In genomic region chr10:80756967-80757366, GRCm38 (mm10) we compare ENCODE assay signal across 8 mouse cellular contexts. TPM values are rescaled to one million over a fixed set of nuclear protein-coding genes. Genes with fewer than 3 reads are reported as not detected.
DNase-seq lines count a peak whose midpoint lies in the region; ATAC-seq lines count a peak whose summit lies in the region.

No protein-coding gene starts in this region.

- ATAC-seq in heart, embryonic 14.5 days (ENCODE audit: insufficient number of reproducible peaks, insufficient read depth, low FRiP score, low read depth) = no peak
- ATAC-seq in embryonic facial prominence, embryonic 15.5 days (ENCODE audit: insufficient number of reproducible peaks, low FRiP score, low TSS enrichment, low read depth) = no peak
- ATAC-seq in limb, embryonic 11.5 days (ENCODE audit: insufficient number of reproducible peaks, low FRiP score, low TSS enrichment, low read depth) = no peak
- ATAC-seq in stomach, embryonic 14.5 days (ENCODE audit: insufficient number of reproducible peaks, insufficient read depth, low FRiP score, low read depth) = no peak

- no peaks in the 10 kb centered on the region for H3K27me3 ChIP-seq in heart, embryonic 14.5 days (ENCODE audit: control insufficient read depth, insufficient read depth, low read length)
- H3K27me3 ChIP-seq in embryonic facial prominence, embryonic 15.5 days = no peaks in the 10 kb centered on the region
- no peaks in the 10 kb centered on the region for H3K27me3 ChIP-seq in limb, embryonic 11.5 days (ENCODE audit: control insufficient read depth, insufficient read depth, low read length)
- H3K27me3 ChIP-seq in stomach, embryonic 14.5 days (ENCODE audit: control insufficient read depth, insufficient read depth, low read length) = no peaks in the 10 kb centered on the region

- H3K4me2 ChIP-seq in heart, embryonic 14.5 days (ENCODE audit: low read length) = peak overlapping the region; percentile 90
- peak overlapping the region; percentile 80 for H3K4me2 ChIP-seq in embryonic facial prominence, embryonic 15.5 days (replicated peaks)
- peak overlapping the region; percentile 96 for H3K4me2 ChIP-seq in limb, embryonic 11.5 days (ENCODE audit: low read depth, severe bottlenecking)
- peak overlapping the region; percentile 95 for H3K4me2 ChIP-seq in stomach, embryonic 14.5 days (replicated peaks; ENCODE audit: low read depth, low read length)

- H3K9ac ChIP-seq in heart, embryonic 14.5 days (ENCODE audit: low read length) = peak overlapping the region; percentile 98
- H3K9ac ChIP-seq in ES-E14 (ENCODE audit: insufficient read depth, low read depth, low read length, poor library complexity, severe bottlenecking) = peak overlapping the region; percentile 18; the same call in 1 of the 2 replicates
- H3K9ac ChIP-seq in embryonic facial prominence, embryonic 15.5 days = 0 out of 2 replicates have a peak overlapping the region, but pooled peaks have one; percentile 6
- peak overlapping the region; percentile 17; the same call in 1 of the 2 replicates for H3K9ac ChIP-seq in limb, embryonic 11.5 days (ENCODE audit: low read length)
- H3K9ac ChIP-seq in stomach, embryonic 14.5 days (replicated peaks; ENCODE audit: low read depth, low read length) = no peak overlapping the region

- 45% methylated on average over 4 of the region's 4 CpGs for WGBS in heart, embryonic 14.5 days
- 67% methylated on average over 4 of the region's 4 CpGs for WGBS in embryonic facial prominence, embryonic 15.5 days
- 81% methylated on average over 4 of the region's 4 CpGs for WGBS in limb, embryonic 11.5 days
- 67% methylated on average over 4 of the region's 4 CpGs for WGBS in stomach, embryonic 14.5 days

- H3K4me3 ChIP-seq in heart, embryonic 14.5 days (ENCODE audit: control insufficient read depth in 1 of 2, insufficient read depth in 1 of 2, low read depth in 1 of 2, low read length in 2 of 2) = peak overlapping the region; percentile 93 to 99; a peak in 3 of 4 replicates
- no peak overlapping the region for H3K4me3 ChIP-seq in ES-E14 (ENCODE audit: insufficient read depth in 1 of 2, low read depth in 1 of 2, low read length in 2 of 2, poor library complexity in 1 of 2, severe bottlenecking in 1 of 2)
- H3K4me3 ChIP-seq in embryonic facial prominence, embryonic 15.5 days (replicated peaks) = peak overlapping the region; percentile 85
- no peak overlapping the region for H3K4me3 ChIP-seq in limb, embryonic 11.5 days (ENCODE audit: low read depth, low read length)
- H3K4me3 ChIP-seq in stomach, embryonic 14.5 days (ENCODE audit: low read depth, low read length) = no peak overlapping the region

- no peaks in the 10 kb centered on the region for H3K9me3 ChIP-seq in heart, embryonic 14.5 days (ENCODE audit: control insufficient read depth, low read length)
- H3K9me3 ChIP-seq in ES-E14 (ENCODE audit: control insufficient read depth, insufficient read depth, low read depth, low read length) = no peaks in the 10 kb centered on the region
- no peaks in the 10 kb centered on the region for H3K9me3 ChIP-seq in embryonic facial prominence, embryonic 15.5 days (replicated peaks)
- no peaks in the 10 kb centered on the region for H3K9me3 ChIP-seq in limb, embryonic 11.5 days (ENCODE audit: control insufficient read depth, low read length)
- H3K9me3 ChIP-seq in stomach, embryonic 14.5 days (ENCODE audit: control insufficient read depth, low read depth, low read length) = no peaks in the 10 kb centered on the region

- H3K27ac ChIP-seq in heart, embryonic 14.5 days (replicated peaks in 1 of 2; ENCODE audit: control insufficient read depth in 1 of 2, insufficient read depth in 1 of 2, low read depth in 2 of 2, low read length in 2 of 2) = peak overlapping the region; percentile 26 to 87; a peak in 3 of 4 replicates
- no peak overlapping the region for H3K27ac ChIP-seq in ES-E14 (ENCODE audit: insufficient read depth, low read depth, low read length, poor library complexity, severe bottlenecking)
- H3K27ac ChIP-seq in embryonic facial prominence, embryonic 15.5 days (replicated peaks) = 0 out of 2 replicates have a peak overlapping the region, but pooled peaks have one; percentile 4
- H3K27ac ChIP-seq in limb, embryonic 11.5 days (replicated peaks; ENCODE audit: low read depth, low read length) = no peak overlapping the region
- no peak overlapping the region for H3K27ac ChIP-seq in stomach, embryonic 14.5 days (ENCODE audit: low read length)

- DNase-seq in heart, postnatal 4 days = no peak
- no peak for DNase-seq in ES-E14 (ENCODE audit: low read depth, low spot score)
- DNase-seq in limb, embryonic 11.5 days (ENCODE audit: low spot score) = no peak
- DNase-seq in embryo, embryonic 11 days = no peak
- DNase-seq in adrenal gland, postnatal 4 days (ENCODE audit: low spot score in 2 of 2) = no peak

- in situ Hi-C loops in ES-E14 (cut with MboI; ENCODE audit: low sequenced_read_pairs in 2 of 2, unreplicated experiment in 2 of 2) = no loop called here

- peaks cover 49 to 72% of the 10 kb centered on the region in 2 experiments for H3K4me1 ChIP-seq in heart, embryonic 14.5 days (ENCODE audit: control insufficient read depth in 2 of 2, insufficient read depth in 2 of 2, low read length in 2 of 2)
- H3K4me1 ChIP-seq in ES-E14 (ENCODE audit: control insufficient read depth in 2 of 2, insufficient read depth in 2 of 2, low read length in 2 of 2, poor library complexity in 1 of 2) = peaks cover 0 to 21% of the 10 kb centered on the region in 2 experiments; a peak in 3 of 4 replicates
- H3K4me1 ChIP-seq in embryonic facial prominence, embryonic 15.5 days = peaks cover 54% of the 10 kb centered on the region
- H3K4me1 ChIP-seq in limb, embryonic 11.5 days (ENCODE audit: control insufficient read depth, insufficient read depth, low read length) = peaks cover 28% of the 10 kb centered on the region
- H3K4me1 ChIP-seq in stomach, embryonic 14.5 days (ENCODE audit: control insufficient read depth, insufficient read depth, low read length) = peaks cover 25% of the 10 kb centered on the region

- no peaks in the 10 kb centered on the region for H3K36me3 ChIP-seq in heart, embryonic 14.5 days (ENCODE audit: control insufficient read depth, insufficient read depth, low read length)
- no peaks in the 10 kb centered on the region for H3K36me3 ChIP-seq in ES-E14 (ENCODE audit: control insufficient read depth, insufficient read depth, low read length, poor library complexity, severe bottlenecking)
- H3K36me3 ChIP-seq in embryonic facial prominence, embryonic 15.5 days = no peaks in the 10 kb centered on the region
- H3K36me3 ChIP-seq in limb, embryonic 11.5 days (ENCODE audit: control insufficient read depth, insufficient read depth, low read length) = no peaks in the 10 kb centered on the region
- H3K36me3 ChIP-seq in stomach, embryonic 14.5 days (ENCODE audit: control insufficient read depth, insufficient read depth, low read length) = no peaks in the 10 kb centered on the region

RNA-seq across cellular contexts. Expression of gene Dot1l, which starts 2.0 kb away (rescaled TPM):
- polyA plus RNA-seq in heart, embryonic 14.5 days (2014; fragmentation: Nextera tagmentation; extraction: Ambion mirVana) = 26.5 and 28.2 TPM in 2 replicates
- total RNA-seq in heart, postnatal 4 days (2021) = 10 to 100 TPM; 75.6 to 76.8 TPM
- 31.9 and 41.2 TPM in 2 replicates for total RNA-seq in ES-E14 (2012; rRNA removed)
- polyA plus RNA-seq in embryonic facial prominence, embryonic 15.5 days (2015; fragmentation: Nextera tagmentation; extraction: Ambion mirVana) = 17.1 and 21.7 TPM in 2 replicates
- 23.0 and 27.8 TPM in 2 replicates for polyA plus RNA-seq in limb, embryonic 11.5 days (2014; fragmentation: Nextera tagmentation; extraction: Ambion mirVana)
- polyA plus RNA-seq in stomach, embryonic 14.5 days (2014; fragmentation: Nextera tagmentation; extraction: Ambion mirVana) = 24.5 and 25.8 TPM in 2 replicates
- total RNA-seq in adrenal gland, postnatal 4 days (2021) = 10 to 100 TPM; 81.2 to 83.2 TPM

RNA-seq across cellular contexts. Expression of gene Ap3d1, which starts 14.9 kb away (rescaled TPM):
- 45.0 and 54.5 TPM in 2 replicates for polyA plus RNA-seq in heart, embryonic 14.5 days (2014; fragmentation: Nextera tagmentation; extraction: Ambion mirVana)
- total RNA-seq in heart, postnatal 4 days (2021) = 10 to 100 TPM; 47.8 to 53.8 TPM
- total RNA-seq in ES-E14 (2012; rRNA removed) = 74.8 and 106 TPM in 2 replicates
- 75.2 and 76.1 TPM in 2 replicates for polyA plus RNA-seq in embryonic facial prominence, embryonic 15.5 days (2015; fragmentation: Nextera tagmentation; extraction: Ambion mirVana)
- 67.8 and 68.5 TPM in 2 replicates for polyA plus RNA-seq in limb, embryonic 11.5 days (2014; fragmentation: Nextera tagmentation; extraction: Ambion mirVana)
- polyA plus RNA-seq in stomach, embryonic 14.5 days (2014; fragmentation: Nextera tagmentation; extraction: Ambion mirVana) = 81.7 and 85.8 TPM in 2 replicates
- 100 to 1,000 TPM in 1 of 2 experiments, 10 to 100 TPM in 1; 98.9 to 114 TPM for total RNA-seq in adrenal gland, postnatal 4 days (2021)

RNA-seq across cellular contexts. Expression of gene Sf3a2, which starts 41.0 kb away (rescaled TPM):
- polyA plus RNA-seq in heart, embryonic 14.5 days (2014; fragmentation: Nextera tagmentation; extraction: Ambion mirVana) = 49.2 and 51.0 TPM in 2 replicates
- 10 to 100 TPM; 46.0 to 51.7 TPM for total RNA-seq in heart, postnatal 4 days (2021)
- total RNA-seq in ES-E14 (2012; rRNA removed) = 31.4 and 39.6 TPM in 2 replicates
- polyA plus RNA-seq in embryonic facial prominence, embryonic 15.5 days (2015; fragmentation: Nextera tagmentation; extraction: Ambion mirVana) = 68.1 and 79.7 TPM in 2 replicates
- 122 and 130 TPM in 2 replicates for polyA plus RNA-seq in limb, embryonic 11.5 days (2014; fragmentation: Nextera tagmentation; extraction: Ambion mirVana)
- polyA plus RNA-seq in stomach, embryonic 14.5 days (2014; fragmentation: Nextera tagmentation; extraction: Ambion mirVana) = 77.7 and 81.8 TPM in 2 replicates
- 10 to 100 TPM; 79.5 to 79.9 TPM for total RNA-seq in adrenal gland, postnatal 4 days (2021)

RNA-seq across cellular contexts. Expression of gene Plekhj1, which starts 41.5 kb away (rescaled TPM):
- 71.1 and 75.4 TPM in 2 replicates for polyA plus RNA-seq in heart, embryonic 14.5 days (2014; fragmentation: Nextera tagmentation; extraction: Ambion mirVana)
- 10 to 100 TPM; 36.2 to 37.1 TPM for total RNA-seq in heart, postnatal 4 days (2021)
- total RNA-seq in ES-E14 (2012; rRNA removed) = 77.2 and 87.1 TPM in 2 replicates
- polyA plus RNA-seq in embryonic facial prominence, embryonic 15.5 days (2015; fragmentation: Nextera tagmentation; extraction: Ambion mirVana) = 121 and 125 TPM in 2 replicates
- polyA plus RNA-seq in limb, embryonic 11.5 days (2014; fragmentation: Nextera tagmentation; extraction: Ambion mirVana) = 141 and 145 TPM in 2 replicates
- 110 and 116 TPM in 2 replicates for polyA plus RNA-seq in stomach, embryonic 14.5 days (2014; fragmentation: Nextera tagmentation; extraction: Ambion mirVana)
- total RNA-seq in adrenal gland, postnatal 4 days (2021) = 100 to 1,000 TPM in 1 of 2 experiments, 10 to 100 TPM in 1; 93.7 to 105 TPM

RNA-seq across cellular contexts. Expression of gene Amh, which starts 48.1 kb away (rescaled TPM):
- polyA plus RNA-seq in heart, embryonic 14.5 days (2014; fragmentation: Nextera tagmentation; extraction: Ambion mirVana) = 0.12 TPM in 1 of 2 replicates, not detected in the other
- 1 to 10 TPM in 1 of 2 experiments, under 1 TPM in 1; 0.61 to 1.0 TPM for total RNA-seq in heart, postnatal 4 days (2021)
- 1.0 and 1.9 TPM in 2 replicates for total RNA-seq in ES-E14 (2012; rRNA removed)
- 0.09 TPM in 1 of 2 replicates, not detected in the other for polyA plus RNA-seq in embryonic facial prominence, embryonic 15.5 days (2015; fragmentation: Nextera tagmentation; extraction: Ambion mirVana)
- not detected in 2 replicates for polyA plus RNA-seq in limb, embryonic 11.5 days (2014; fragmentation: Nextera tagmentation; extraction: Ambion mirVana)
- polyA plus RNA-seq in stomach, embryonic 14.5 days (2014; fragmentation: Nextera tagmentation; extraction: Ambion mirVana) = not detected in 2 replicates
- total RNA-seq in adrenal gland, postnatal 4 days (2021) = 1 to 10 TPM in 1 of 2 experiments, under 1 TPM in 1; 0.79 to 1.1 TPM

Comparison
In these comparisons a context has a peak if more than half of its experiments do, and no peak if none do; other contexts are left out.
1. H3K27ac ChIP-seq: peak in heart, embryonic 14.5 days (2 of 2) and embryonic facial prominence, embryonic 15.5 days (single experiment); none in ES-E14 (single experiment), limb, embryonic 11.5 days (single experiment) and stomach, embryonic 14.5 days (single experiment).
2. H3K4me3 ChIP-seq: peak in heart, embryonic 14.5 days (2 of 2) and embryonic facial prominence, embryonic 15.5 days (single experiment); none in ES-E14 (0 of 2), limb, embryonic 11.5 days (single experiment) and stomach, embryonic 14.5 days (single experiment).
3. Peak in every context shown above with its lines, with median percentiles within 50 percentile points of each other: H3K4me2 ChIP-seq.